Mouse (Mus musculus) inflammation-experienced regulatory T-cells, adult 6 months (primary cell): Measurements from ENCODE around the gene Ncapd2. TPM values are rescaled to one million over a fixed set of nuclear protein-coding genes. Genes with fewer than 3 reads are reported as not detected.
A peak's percentile ranks its signal among the peaks of the same experiment; 100 is the strongest.

ENCODE experiments used
- ATAC-seq: one replicate; pipeline ENCODE4 v1.8.0; 2017
- polyA plus RNA-seq, 3 experiments: library from polyadenylated mRNA; unstranded; fragments of 100-300 nt; shearing (Covaris generic); gene quantifications; one replicate each; pipeline ENCODE4 v1.2.1; 2017

The Ncapd2 gene
- polyA plus RNA-seq, 3 experiments from 2014 or later, result 25.4 to 88.8 (median 51.2) TPM

DNA sequence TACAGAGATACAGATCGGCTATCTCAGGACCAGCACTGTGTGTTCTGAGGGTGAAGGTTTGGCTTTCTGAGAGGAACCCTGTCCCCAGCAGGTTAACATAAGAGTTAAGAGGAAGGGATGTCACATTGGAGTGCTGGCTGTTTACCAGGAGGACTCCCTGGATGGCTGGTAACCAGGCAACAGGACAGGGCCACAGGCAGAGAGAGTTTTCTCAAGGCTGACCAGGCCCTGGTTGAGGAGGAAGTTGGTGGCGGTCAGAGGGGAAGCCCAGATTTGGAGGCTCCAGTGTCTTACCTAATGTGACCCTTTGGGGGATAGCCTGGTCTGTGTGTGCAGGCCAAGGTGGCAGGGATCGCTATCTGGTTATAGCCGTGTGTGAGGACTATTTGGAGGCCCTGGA is 44.7 kb downstream of the Ncapd2 start:
- no peak for ATAC-seq

DNA sequence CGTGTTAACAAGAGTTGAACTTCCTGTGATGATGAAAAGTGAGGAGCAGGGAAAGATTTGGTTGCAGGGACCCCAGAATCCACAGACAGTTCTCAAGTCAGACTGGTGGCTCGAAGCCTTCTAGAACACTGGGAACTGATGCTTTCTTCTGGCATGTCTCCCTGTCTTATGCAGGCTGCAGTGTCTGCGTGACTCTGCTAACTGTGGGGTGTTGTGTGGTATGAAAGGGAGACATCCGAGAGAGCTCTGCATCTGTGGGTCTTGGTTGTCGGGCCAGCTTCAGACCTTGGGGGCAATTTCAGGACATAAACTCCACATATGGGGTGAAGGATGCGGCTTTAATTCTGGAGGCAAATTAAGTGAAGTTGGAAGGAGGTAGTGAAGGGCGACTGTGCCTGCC is 45.4 kb downstream of the Ncapd2 start:
- no peak for ATAC-seq

DNA sequence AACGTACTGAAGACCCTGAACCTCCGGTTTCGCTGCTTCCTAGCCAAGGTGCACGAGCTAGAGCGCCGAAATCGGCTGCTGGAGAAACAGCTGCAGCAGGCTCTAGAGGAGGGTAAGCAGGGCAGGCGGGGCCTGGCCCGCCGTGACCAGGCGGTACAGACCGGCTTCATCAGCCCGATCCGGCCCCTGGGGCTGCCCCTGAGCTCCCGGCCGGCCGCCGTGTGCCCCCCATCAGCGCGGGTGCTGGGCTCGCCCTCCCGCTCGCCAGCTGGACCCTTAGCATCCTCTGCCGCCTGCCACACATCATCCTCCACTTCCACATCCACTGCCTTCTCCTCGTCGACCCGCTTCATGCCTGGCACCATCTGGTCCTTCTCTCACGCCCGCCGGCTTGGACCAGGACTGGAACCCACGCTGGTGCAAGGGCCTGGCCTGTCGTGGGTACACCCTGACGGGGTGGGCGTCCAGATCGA is 46.0 kb downstream of the Ncapd2 start:
- ATAC-seq, result peak; percentile 19

DNA sequence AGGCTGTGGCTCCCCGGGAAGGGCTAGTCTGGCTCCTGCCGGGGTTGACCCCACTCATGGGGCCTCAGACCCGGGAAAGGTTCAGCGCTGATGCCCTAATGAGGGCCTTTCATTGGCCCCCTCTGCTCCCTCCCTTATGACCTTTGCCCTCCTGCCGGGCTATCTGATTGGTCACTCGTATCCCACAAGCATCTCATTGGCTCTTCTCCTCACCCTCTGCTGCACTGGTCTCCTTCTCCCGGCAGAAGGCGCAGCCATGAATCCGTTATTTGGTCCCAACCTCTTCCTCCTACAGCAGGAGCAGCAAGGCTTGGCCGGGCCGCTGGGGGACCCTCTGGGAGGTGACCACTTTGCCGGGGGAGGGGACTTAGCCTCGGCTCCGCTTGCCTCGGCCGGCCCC is 46.5 kb downstream of the Ncapd2 start, which contains the start of gene Iffo1:
Iffo1 (plus strand) TSS at position 241 of the 400 bp plus-strand sequence.
- peak; percentile 99 for ATAC-seq

DNA sequence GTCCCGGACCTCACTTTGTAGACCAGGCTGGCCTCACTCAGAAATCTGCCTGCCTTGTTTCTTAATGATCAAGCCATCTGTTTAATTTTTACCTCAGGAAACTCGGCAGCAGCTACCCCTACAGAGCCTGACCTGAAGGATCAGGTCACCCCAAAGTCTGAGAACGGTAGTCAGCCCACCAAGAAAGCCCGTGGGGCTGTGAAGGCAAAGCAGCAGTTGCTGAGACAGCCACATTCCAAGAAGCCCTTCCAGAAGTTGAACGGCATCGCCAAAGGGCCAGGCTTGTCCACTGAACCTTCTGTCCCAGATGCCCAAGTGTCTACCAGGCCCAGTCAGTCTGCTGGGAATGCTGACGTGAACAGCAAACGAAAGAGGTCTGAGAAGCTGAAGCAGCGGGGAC is 47.6 kb downstream of the Ncapd2 start:
- no peak for ATAC-seq

DNA sequence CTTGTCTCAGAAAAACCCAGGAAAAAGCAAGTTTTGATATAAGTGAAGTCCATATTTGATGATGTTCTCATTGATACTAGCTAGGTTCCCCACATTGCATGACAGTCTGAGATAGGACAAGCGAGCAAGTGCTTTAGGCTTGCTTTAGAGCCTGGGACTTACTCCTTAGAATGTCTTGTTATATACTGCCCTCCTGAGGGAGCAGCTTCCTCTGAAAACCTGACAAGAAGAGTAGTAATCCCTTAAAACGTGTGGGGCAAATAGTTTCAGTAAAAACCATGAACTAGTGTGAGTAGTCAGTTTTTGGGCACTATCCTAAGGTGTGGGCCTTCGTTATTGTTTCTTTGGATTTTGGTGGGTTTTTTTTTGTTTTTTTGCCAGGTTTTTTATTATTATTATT is 48.4 kb downstream of the Ncapd2 start:
- no peak for ATAC-seq

DNA sequence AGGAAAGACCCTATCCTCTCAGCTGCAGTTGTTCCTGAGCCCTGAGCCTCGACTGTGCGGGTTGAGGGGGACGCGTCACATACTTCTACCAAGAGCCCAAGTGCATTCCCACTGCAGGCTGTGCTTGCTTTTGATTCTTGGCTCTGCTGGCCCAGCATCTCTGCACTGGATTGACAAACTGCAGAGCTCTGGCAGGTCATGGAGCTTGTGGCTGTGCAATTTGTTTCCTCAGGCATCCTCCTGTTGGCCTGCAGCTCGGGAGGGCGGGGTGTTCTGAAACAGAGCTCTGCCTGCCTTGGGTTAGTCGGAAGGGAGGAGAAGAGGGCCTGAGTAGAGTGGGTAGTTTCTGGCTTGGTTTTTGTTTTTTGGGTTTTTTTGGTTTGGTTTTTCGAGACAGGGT is 49.1 kb downstream of the Ncapd2 start:
- no peak for ATAC-seq

DNA sequence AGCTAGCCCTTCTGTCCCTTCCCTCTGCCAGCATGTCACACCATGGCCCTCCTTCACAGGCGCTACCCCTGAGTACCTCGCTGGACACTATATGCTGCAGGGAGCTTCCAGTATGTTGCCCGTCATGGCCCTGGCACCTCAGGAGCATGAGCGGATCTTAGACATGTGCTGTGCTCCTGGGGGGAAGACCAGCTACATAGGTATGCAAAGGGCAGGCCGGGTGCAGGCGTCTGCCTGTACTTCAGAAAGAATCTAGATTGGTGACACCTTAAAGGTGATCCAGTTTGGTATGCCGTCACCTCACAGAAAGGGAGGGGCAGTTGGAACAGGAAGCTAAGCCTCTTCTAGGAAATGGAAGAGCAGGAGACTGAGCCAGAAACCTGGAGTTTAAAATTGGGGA is 51.8 kb downstream of the Ncapd2 start:
- ATAC-seq, result no peak

DNA sequence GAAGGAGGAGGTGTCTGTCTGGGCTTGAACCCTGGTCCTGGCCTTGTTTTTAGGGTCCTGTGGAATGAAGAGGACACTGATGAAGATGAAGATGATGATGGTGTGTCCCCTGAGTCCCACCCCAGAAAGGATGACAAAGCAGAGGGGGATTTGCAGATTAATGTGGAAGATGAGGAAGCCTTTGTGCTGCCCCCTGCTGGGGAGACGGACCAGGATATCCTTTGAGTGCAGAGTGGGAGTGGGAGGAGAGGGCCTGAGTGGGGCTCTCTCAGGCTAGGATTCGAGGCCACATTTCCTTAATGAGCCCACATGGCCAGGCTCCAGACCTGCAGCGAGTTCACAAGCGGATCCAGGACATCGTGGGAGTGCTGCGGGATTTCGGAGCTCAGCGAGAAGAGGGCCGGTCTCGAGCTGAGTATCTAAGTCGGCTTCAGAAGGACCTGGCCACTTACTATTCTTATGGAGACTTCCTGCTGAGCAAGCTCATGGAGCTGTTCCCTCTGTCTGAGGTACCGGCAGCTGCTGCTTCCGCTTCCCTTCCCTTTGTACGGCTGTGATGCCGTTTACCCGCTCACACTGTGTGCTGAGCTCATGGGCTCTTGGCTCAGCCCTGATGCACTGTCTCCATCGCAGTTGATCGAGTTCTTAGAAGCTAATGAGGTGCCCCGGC is 54.4 kb downstream of the Ncapd2 start:
- no peak for ATAC-seq

DNA sequence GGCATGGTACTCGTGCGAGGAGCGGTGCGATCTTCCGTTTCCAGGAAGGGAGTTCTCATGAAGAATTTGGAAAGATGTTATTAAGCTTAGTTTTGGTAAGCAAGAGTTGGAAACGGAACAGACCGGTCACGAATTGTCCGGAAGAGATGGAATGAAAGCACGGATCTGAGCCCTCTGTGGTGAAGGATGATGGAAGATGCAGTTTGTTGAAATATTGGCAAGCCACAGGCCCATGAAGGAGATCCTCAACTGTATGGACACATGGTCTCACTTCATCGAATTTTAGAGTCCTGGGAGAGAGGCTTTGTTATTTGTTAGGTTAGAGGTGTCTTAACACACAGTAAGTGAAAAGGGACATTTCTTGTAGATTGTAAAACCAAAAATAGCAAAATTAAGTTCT is 59.0 kb downstream of the Ncapd2 start:
- no peak for ATAC-seq

DNA sequence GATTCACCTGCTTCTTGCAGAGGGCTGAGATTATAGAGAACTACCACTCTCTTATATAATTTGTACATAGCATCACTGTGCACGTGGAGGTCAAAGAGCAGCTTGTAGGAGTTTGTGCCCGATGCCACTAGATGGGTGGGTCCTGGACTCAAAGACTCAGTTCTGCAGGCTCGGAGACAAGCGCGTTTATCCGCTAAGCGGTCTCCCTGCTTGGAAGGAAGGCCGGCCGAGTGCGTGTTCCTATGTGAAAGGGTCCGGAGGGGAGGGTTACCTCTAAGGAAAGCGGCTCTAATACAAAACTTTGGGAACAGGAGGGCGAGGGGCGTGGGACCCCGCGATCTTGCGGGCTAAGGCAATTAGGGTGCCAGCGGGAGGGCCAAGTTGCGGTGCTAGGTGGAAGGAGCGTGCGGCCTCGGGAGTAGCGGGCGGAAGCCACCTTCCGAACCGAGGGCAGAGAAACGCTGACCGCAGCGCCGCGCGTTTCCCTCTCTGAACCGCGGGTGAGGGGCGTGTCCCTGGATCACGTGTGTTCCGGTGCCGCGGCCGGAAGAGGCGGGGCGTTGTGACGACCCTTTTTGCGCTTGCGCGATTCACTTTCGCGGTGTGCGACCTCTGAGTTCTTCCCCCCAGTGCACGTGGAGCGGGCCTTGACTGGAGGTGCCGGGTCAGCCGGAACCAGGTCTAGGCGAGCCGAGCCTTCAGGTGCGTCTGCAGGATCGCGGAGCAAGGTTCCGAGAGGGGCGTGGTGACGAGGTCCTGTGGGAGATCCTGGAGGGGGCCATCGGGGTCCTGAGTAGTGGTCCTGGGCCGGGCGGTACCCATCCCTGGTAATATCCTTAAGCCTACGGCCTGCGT is 60.0 kb downstream of the Ncapd2 start, which contains the start of gene Nop2:
Nop2 (plus strand) TSS at position 608 of the 855 bp plus-strand sequence.
- ATAC-seq, result peak; percentile 91

DNA sequence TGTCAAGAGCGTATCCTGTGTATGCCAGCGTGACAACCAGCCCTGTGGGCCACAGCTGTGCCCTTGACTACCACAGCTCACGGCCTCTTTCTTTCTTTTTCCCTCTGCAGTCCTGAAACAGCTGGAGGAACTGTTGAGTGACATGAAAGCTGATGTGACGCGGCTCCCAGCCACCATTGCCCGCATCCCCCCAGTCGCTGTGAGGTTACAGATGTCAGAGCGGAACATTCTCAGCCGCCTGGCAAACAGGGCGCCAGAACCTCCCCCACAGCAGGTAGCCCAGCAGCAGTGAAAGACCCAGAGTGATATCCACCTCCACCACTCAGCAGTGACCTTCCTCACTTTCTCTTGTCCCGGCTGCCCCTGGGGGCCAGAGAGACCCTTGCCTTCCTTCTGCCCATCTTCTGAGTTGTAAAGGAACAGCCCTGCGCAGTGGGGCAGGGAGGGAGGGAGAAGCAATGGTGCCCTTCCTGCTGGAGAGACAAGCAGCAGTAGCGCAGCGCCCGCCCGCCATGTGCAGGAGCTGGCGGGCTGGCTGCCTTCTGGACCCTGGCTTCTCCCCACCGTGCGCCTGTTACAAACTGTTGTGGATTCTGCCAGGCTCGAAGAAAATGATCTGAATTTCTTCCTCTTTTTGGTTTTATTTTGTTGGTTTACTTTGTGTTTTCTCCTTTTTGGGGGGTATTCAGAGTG is 61.6 kb downstream of the Ncapd2 start:
- no peak for ATAC-seq

DNA sequence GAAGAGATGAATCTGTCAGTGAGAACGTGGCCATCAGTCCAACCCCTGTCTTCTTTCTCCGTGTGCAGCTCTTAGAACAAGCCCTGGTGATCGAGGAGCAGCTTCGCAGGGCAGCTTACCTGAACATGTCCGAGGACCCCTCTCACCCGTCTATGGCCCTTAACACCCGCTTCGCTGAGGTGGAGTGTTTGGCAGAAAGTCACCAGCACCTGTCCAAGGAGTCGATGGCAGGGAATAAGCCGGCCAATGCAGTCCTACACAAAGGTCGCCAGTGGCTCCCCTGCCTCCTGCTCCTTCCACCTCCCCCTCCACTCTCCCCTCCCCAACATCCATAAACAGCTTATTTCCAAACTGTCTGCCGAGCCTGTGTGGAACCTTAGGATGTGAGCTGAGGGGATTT is 62.8 kb downstream of the Ncapd2 start:
- no peak for ATAC-seq

DNA sequence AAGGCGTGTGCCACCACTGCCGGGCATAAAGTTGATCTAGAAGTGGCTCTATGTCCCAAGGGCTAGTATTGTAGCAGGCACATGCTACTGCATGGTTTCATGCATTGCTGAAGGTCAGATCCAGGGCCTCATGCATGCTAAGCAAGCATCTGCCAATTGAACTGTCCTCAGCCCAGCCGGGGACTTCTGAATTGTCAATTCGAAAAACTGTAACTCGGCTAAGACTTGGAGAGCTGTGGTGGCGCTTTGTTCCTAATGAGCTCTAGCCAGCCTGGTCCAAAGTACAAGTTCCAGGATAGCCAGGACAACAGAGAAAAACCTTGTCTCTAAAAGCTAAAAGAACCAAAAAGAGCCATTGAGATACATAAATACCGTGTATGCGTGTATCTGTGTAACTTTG is 72.1 kb downstream of the Ncapd2 start:
- ATAC-seq, result no peak

Other genes with a start within 250 kb of the Ncapd2 start
- 10 to 100 TPM; 36.7 to 65.7 (median 62.6) TPM for gene Cops7a, start 226.2 kb downstream of the Ncapd2 start, polyA plus RNA-seq
- under 1 TPM in 2 of 3 experiments, not detected in 1; 0.46 to 0.48 TPM for gene Pianp, start 195.0 kb downstream of the Ncapd2 start, polyA plus RNA-seq
- gene Zfp384, start 182.6 kb downstream of the Ncapd2 start, polyA plus RNA-seq, result 1 to 10 TPM; 4.0 to 7.5 (median 4.0) TPM
- 10 to 100 TPM; 39.9 to 61.7 (median 46.2) TPM for gene Ing4, start 151.9 kb downstream of the Ncapd2 start, polyA plus RNA-seq
- 10 to 100 TPM in 2 of 3 experiments, 1 to 10 TPM in 1; 5.6 to 23.2 (median 17.7) TPM for gene Acrbp, start 142.0 kb downstream of the Ncapd2 start, polyA plus RNA-seq
- 10 to 100 TPM; 10.4 to 19.3 (median 12.1) TPM for gene Lpar5, start 123.8 kb downstream of the Ncapd2 start, polyA plus RNA-seq
- 10 to 100 TPM; 47.0 to 76.3 (median 61.6) TPM for gene Chd4, start 95.7 kb downstream of the Ncapd2 start, polyA plus RNA-seq
- gene Nop2, start 59.8 kb downstream of the Ncapd2 start, polyA plus RNA-seq, result 10 to 100 TPM; 32.7 to 50.7 (median 48.1) TPM
- gene Iffo1, start 46.5 kb downstream of the Ncapd2 start, polyA plus RNA-seq, result 10 to 100 TPM in 1 of 3 experiments, 1 to 10 TPM in 2; 6.9 to 12.4 (median 9.8) TPM
- gene Gapdh, start 25.2 kb downstream of the Ncapd2 start, polyA plus RNA-seq, result 100 to 1,000 TPM; 217 to 463 (median 365) TPM
- 100 to 1,000 TPM in 1 of 3 experiments, 10 to 100 TPM in 2; 65.3 to 102 (median 74.3) TPM for gene Mrpl51, start 100 bp upstream of the Ncapd2 start, polyA plus RNA-seq
- gene Vamp1, start 23.9 kb upstream of the Ncapd2 start, polyA plus RNA-seq, result 10 to 100 TPM in 2 of 3 experiments, 1 to 10 TPM in 1; 9.8 to 20.8 (median 18.2) TPM
- 10 to 100 TPM; 79.6 to 89.3 (median 88.6) TPM for gene Tapbpl, start 40.2 kb upstream of the Ncapd2 start, polyA plus RNA-seq
- 100 to 1,000 TPM; 258 to 621 (median 560) TPM for gene Cd27, start 45.3 kb upstream of the Ncapd2 start, polyA plus RNA-seq
- gene Tuba3a, start 94.3 kb upstream of the Ncapd2 start, polyA plus RNA-seq, result 1 to 10 TPM in 2 of 3 experiments, under 1 TPM in 1; 0.70 to 2.7 (median 2.6) TPM
- under 1 TPM in 2 of 3 experiments, not detected in 1; 0.21 to 0.23 TPM for gene Ltbr, start 122.2 kb upstream of the Ncapd2 start, polyA plus RNA-seq
- gene Scnn1a, start 129.0 kb upstream of the Ncapd2 start, polyA plus RNA-seq, result not detected
- 10 to 100 TPM; 23.3 to 28.5 (median 24.7) TPM for gene Tnfrsf1a, start 157.7 kb upstream of the Ncapd2 start, polyA plus RNA-seq
- not detected for gene Plekhg6, start 189.1 kb upstream of the Ncapd2 start, polyA plus RNA-seq